Mouse (Mus musculus) mouse embryonic stem cell (cell line): ENCODE data around the gene Tnfrsf19.

ENCODE experiments used
- in situ Hi-C, 2 experiments: fragments of 300-500 bp; cut with MboI; formaldehyde crosslinking; loops; 1 replicate in 1 of 2; 3 replicates in 1 of 2; pipeline ENCODE4 v1.14.3; 2019 to 2020; ENCODE audit warnings: low sequenced_read_pairs in 2 of 2, low pct_unique_long_range_greater_than_20kb in 1 of 2, mixed read lengths in 1 of 2; ENCODE audit not compliant: unreplicated experiment in 1 of 2

The Tnfrsf19 gene

GRCm38 (mm10) chr14:61046091-61046681, at the start of gene Tnfrsf19:
Tnfrsf19 (minus strand) TSS chr14:61046490.
- in situ Hi-C loops, result no loop called here

GRCm38 (mm10) chr14:61092073-61092472, 45.8 kb upstream of the Tnfrsf19 start:
- in situ Hi-C loops, result loop anchor here in 1 of 2 experiments (10.0 kb wide), 1 partner anchor 297 kb away; no protein-coding TSS in a partner anchor

DNA sequence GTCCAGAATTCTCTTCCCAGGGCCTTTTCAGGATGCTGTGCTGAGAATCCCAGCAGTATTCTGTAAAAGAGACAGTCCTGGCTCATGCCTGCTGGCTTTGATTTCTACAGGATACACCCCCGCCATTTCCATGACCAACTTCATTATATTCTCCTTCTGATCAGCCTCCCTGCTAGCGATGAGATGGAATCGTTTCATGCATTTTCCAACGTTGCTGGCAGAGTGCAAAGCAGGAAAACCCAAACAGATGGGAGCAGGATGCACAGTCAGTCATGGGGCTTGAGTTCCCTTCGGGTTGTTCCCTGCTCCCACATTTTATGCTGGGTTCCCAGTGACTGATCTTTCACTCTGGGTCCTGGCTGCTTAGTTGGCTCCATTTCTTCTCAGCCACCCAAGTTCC, 44.7 kb upstream of the Tnfrsf19 start:
- in situ Hi-C loops, result loop anchor here in 1 of 2 experiments (10.0 kb wide), 1 partner anchor 296 kb away; no protein-coding TSS in a partner anchor

DNA sequence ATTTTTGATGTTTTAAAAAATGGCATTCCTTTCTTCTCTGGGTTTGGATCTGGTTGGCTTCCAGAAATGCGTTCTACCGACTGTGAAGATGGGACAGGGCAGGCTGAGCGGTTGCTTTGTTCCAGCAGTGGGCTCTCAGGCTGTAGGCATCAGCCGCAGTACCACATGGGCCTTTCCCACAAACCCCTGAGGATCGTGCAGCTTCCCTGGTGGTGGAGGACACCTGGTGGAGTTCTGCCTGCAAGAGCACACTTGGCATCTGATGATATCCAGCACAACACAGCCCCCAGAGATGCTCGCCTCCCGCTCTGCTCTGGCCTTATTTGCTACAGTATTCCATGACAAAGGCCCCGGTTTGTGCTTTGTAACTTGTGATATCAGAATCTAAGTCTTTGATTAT, 41.9 kb upstream of the Tnfrsf19 start:
- in situ Hi-C loops, result no loop called here

DNA sequence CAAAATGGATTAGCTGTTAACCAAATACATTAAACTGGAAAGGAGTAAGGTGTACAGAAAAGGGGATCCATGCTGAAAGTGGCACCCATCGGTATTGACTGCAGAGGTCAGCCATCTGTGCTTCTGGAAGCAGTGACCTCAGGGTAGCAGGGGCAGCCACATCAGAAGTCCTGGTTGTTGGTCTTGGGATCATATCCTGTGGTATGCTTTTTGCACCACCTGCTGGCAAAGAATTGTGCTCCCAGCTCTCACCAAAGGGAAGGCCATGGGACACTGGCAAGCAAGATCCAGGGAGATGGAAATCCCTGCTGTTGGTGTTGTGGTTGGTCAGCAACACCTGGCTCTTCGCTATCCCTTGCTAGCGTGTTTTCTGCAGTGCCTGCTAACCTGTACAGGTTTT, 39.0 kb upstream of the Tnfrsf19 start:
- in situ Hi-C loops, result no loop called here

DNA sequence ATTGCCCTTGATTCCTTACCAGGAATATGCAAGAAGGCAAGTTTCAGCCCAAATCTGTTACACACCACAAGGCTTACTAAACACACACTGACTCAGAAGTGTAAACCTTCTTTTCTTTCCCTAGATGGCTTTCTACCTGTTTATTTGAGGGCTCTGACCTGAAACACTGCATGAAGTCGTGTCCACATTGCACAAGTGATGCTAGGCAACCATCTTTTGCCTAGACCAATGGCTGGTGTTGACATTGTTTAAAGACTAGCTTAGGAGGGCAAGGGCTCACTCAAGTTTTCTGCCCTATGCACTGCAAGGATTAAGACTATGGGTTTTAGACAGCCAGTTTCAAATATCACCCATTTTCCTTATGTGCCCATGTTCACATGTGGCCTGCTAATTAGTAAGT, 23.3 kb upstream of the Tnfrsf19 start:
- in situ Hi-C loops, result no loop called here

GRCm38 (mm10) chr14:61061729-61062128, 15.4 kb upstream of the Tnfrsf19 start:
- in situ Hi-C loops, result no loop called here

GRCm38 (mm10) chr14:61059316-61059945, 13.1 kb upstream of the Tnfrsf19 start:
- in situ Hi-C loops, result no loop called here

DNA sequence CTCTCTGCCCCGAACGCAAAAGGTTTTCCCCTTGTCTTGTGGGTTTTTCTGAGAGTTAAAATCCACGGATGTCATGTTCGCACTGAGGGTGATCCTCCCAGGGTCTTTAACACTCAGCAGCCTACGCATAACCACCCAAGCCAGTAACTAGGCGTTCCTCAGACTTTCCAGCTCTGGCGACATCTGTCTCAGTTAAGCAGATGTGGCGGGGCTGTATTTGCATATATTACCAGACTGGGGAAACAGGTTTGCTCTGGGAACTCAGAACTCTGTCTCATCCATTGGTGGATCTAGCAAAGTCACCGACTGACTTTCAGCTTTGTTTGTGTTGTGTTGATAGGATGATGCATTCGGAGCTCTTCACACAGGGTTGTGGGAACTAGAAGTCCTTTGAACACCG, 10.7 kb upstream of the Tnfrsf19 start:
- in situ Hi-C loops, result no loop called here

GRCm38 (mm10) chr14:61056445-61056844, 10.2 kb upstream of the Tnfrsf19 start:
- in situ Hi-C loops, result no loop called here

GRCm38 (mm10) chr14:61055864-61056263, 9.6 kb upstream of the Tnfrsf19 start:
- in situ Hi-C loops, result no loop called here

- in situ Hi-C loops, result no loop called here
These were observed 5.9 kb upstream of the Tnfrsf19 start for GRCm38 (mm10) chr14:61052163-61052562.

DNA sequence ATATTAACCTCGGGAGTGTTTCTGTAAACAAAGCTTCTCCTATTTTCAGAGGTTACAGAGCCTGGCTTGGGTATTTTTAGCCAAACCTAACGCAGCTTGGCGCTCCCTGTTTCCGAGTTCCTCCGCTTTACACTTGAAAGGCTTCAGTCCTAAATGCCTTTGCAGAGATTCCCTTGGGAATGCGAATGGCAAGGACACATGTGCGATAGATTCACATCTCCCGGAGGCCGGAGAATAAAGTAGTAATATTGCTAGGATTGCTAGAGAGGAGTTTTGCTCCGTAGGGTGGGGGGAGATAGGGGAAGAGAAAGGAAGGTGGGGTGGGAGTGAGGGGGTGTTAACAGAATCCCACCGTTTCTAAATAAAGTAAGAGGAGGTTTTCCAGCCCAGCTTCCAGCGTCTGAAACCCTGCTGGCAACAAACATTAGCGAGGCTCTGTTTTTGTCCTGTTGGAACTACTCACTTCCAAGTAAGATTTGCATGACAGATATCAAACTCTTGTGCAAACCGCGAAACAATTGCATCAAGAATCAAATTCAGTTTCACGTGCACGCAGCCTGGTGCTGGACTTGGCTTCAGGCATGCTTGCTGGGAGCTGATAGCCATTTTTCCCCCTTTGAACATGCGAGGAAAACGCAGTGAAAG, 722 bp downstream of the Tnfrsf19 start:
- in situ Hi-C loops, result no loop called here

DNA sequence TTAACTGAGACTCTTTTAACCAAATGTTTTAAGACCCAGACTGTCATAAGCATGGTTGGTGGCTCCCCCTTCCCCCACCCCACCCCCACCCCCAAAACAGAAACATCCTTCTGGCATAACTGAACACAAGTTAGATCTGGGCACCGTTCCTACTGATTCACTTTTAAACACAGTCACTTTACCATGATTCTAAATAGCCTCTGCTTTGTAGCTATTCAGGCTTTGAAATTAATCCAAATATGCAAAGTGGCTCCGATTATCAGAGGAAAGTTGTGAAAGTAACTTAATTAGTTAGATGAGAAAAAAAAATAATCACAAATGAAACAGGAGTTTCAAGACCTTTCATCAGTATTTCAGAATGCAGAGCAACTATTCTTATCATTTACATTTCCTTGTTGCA, 2.0 kb downstream of the Tnfrsf19 start:
- in situ Hi-C loops, result no loop called here

DNA sequence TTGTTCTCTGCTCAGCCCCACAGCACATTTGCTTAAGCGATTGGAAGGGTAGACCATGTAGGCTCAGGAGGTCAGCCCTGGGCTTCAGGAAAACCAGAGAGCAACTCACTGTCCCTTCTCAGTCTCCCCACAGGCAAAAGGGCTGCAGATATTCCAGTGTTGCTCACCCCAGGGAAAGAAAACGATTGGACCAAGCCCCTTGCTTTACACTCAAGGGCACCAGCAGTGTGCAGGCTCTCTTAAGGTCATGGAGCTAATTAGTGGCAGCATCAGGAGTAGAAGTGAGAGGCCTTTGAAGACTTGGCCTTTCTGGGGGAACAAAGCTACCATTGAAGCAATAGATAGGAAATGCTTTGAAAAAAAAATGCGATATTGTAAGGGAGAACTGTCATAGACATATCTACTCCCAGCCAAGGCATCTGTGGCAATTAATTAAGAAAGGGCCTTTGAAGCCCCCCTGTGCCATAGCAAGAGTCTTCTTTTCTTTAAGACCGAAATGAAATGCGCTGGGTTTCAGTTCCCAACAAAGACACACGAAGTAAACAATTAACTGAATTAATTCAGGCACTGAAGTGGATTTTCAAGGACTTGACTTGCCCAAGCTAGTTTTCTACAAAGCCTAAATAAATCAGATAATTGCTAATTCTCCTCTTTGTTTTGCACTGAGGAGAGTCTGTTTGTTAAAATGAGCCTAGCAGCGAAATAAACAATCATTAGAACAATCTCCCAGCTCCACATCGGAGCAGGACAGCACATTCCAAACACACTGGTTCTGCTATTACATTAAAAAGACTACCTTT, 2.6 kb downstream of the Tnfrsf19 start:
- in situ Hi-C loops, result no loop called here

- in situ Hi-C loops, result no loop called here
These were observed 4.0 kb downstream of the Tnfrsf19 start for GRCm38 (mm10) chr14:61042291-61042690.

DNA sequence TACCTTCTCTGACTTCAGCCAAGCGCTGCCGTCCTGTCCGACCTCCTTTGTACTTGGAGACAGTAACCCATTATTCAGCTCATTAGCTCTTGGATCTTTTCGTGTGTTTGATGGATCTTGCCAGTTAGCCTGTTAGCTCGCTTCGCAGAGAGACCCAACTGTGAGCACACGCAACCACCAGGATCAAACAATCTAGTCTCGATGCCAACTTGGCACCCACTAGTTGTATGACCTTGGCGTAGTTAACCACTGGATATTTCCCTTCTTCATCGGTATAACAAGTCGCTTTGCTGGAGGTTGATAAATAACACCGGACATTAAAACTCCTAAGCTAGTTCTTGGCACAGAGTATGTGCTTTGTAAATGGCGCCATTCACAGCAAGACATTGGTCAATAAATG, 6.1 kb downstream of the Tnfrsf19 start:
- in situ Hi-C loops, result no loop called here

DNA sequence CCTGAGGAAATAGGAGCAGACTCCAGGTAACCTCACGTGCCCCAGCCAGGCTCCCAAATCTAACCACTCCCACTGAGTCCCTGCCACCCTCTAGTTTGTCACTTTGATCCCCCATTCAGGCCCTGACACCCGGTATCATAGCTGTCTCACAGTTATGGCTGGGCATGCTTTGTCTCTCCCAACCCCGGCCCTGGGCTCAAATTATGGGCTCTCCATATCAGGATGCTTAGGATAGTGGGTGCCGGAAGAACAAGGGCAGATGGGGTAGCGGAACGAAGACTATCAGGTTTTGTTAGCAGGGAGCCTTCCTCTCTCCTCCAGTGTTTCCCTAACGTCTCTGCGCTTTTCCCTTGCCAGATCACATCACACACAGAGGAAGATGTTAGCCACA, 8.2 kb downstream of the Tnfrsf19 start:
- in situ Hi-C loops, result no loop called here
